Mouse (Mus musculus): ENCODE measurements at regions not wholly inside any gene's neighbourhood (a gene's known extent, or its start where the extent isn't known, plus 50 kb on each side); places are given as distances from the start of the nearest gene placed in this dataset.

GRCm38 (mm10) chr11:112722936-112723335 is 59.1 kb upstream of the Sox9 start:
- DNase-seq (ENCODE audit: low spot score in 2 of 2), result no peak
- intact Hi-C loops (cut with DNase I), result no loop called here

GRCm38 (mm10) chr11:112728154-112728952 is 53.7 kb upstream of the Sox9 start:
- DNase-seq (ENCODE audit: low spot score in 2 of 2), result no peak
- intact Hi-C loops (cut with DNase I), result no loop called here
